Mouse (Mus musculus) liver, embryonic 12.5 days (tissue): Measurements from ENCODE around the gene Rap1gap. TPM values are rescaled to one million over a fixed set of nuclear protein-coding genes. Genes with fewer than 3 reads are reported as not detected.
A peak's percentile ranks its signal among the peaks of the same experiment; 100 is the strongest.

Source experiments
- ATAC-seq: fragments of 200-750 bp; cut with Nextera tagmentation; 2 replicates; pipeline ENCODE4 v1.8.0; 2017; ENCODE audit warnings: moderate number of reproducible peaks, mild to moderate bottlenecking, moderate library complexity
- H3K27ac ChIP-seq: fragments of 300-500 bp; sonication (generic); 2 replicates; pipeline ENCODE4 v1.5.1; 2016; ENCODE audit warnings: mild to moderate bottlenecking
- H3K27me3 ChIP-seq: fragments of 300-500 bp; sonication (generic); replicated peaks from 2 replicates; pipeline ENCODE4 v1.6.1; 2016; ENCODE audit warnings: mild to moderate bottlenecking, moderate library complexity
- H3K36me3 ChIP-seq: fragments of 300-500 bp; sonication (generic); 2 replicates; pipeline ENCODE4 v1.6.1; 2016; ENCODE audit warnings: mild to moderate bottlenecking, moderate library complexity
- H3K4me1 ChIP-seq: fragments of 300-500 bp; sonication (generic); 2 replicates; pipeline ENCODE4 v1.6.1; 2016
- H3K4me2 ChIP-seq: fragments of 300-500 bp; sonication (generic); 2 replicates; pipeline ENCODE4 v1.6.1; 2016; ENCODE audit warnings: mild to moderate bottlenecking, moderate library complexity
- H3K4me3 ChIP-seq: fragments of 300-500 bp; sonication (generic); 2 replicates; pipeline ENCODE4 v1.5.1; 2016; ENCODE audit warnings: mild to moderate bottlenecking, moderate library complexity
- H3K9ac ChIP-seq: fragments of 300-500 bp; sonication (generic); 2 replicates; pipeline ENCODE4 v1.6.1; 2016; ENCODE audit warnings: mild to moderate bottlenecking, moderate library complexity
- H3K9me3 ChIP-seq: fragments of 300-500 bp; sonication (generic); replicated peaks from 2 replicates; pipeline ENCODE4 v1.6.1; 2016; ENCODE audit warnings: mild to moderate bottlenecking, moderate library complexity
- WGBS: fragments of 180-500 bp; shearing (Covaris S2); methylation state at CpG from one replicate; pipeline ENCODE4 v1.1.7; 2016; ENCODE audit not compliant: insufficient replicate concordance; 5-methylcytosine and 5-hydroxymethylcytosine counted together
- polyA plus RNA-seq: library from polyadenylated mRNA; unstranded; fragments of >200 nt; fragmentation: Nextera tagmentation; extraction: Ambion mirVana; gene quantifications from 2 replicates; pipeline ENCODE4 v1.2.1, GENCODE M21; 2016

Gene Rap1gap
- polyA plus RNA-seq = 2.2 and 2.3 TPM in 2 replicates

GRCm38 (mm10) chr4:137664433-137664979 lies at the start of gene Rap1gap:
Gene Rap1gap, plus strand, starts transcription at chr4:137664726.
- ATAC-seq = no peak
- H3K9ac ChIP-seq = peak within 1 kb of the TSS; percentile 13; the same call in 1 of the 2 replicates
- H3K4me2 ChIP-seq = peak within 1 kb of the TSS; percentile 68
- H3K4me3 ChIP-seq = peak within 1 kb of the TSS; percentile 48
- peaks cover 60% of the 10 kb centered on the region for H3K27me3 ChIP-seq
- H3K9me3 ChIP-seq = no peaks in the 10 kb centered on the region
- H3K27ac ChIP-seq = no peak within 1 kb of the TSS
- no peaks in the 10 kb centered on the region for H3K36me3 ChIP-seq
- peaks cover 9% of the 10 kb centered on the region; the same call in 1 of the 2 replicates for H3K4me1 ChIP-seq
- WGBS = 2% methylated on average over 36 of the region's 44 CpGs

GRCm38 (mm10) chr4:137622847-137623246 lies 41.7 kb upstream of the Rap1gap start:
- WGBS = 83% methylated on average over 8 of the region's 8 CpGs
- H3K4me1 ChIP-seq = no peaks in the 10 kb centered on the region

GRCm38 (mm10) chr4:137627476-137628235 lies 36.9 kb upstream of the Rap1gap start:
- Histone ChIP-seq H3K9me3 (no peaks in the 10 kb centered on the region), H3K4me2 (no peak overlapping the region), H3K36me3 (peaks cover 96% of the 10 kb centered on the region), H3K27me3 (no peaks in the 10 kb centered on the region), H3K9ac (no peak overlapping the region), H3K4me1 (no peaks in the 10 kb centered on the region), H3K4me3 (no peak overlapping the region), H3K27ac (no peak overlapping the region)
- WGBS = 88% methylated on average over 8 of the region's 8 CpGs
- ATAC-seq = no peak

More at GRCm38 (mm10) chr4:137622847-137623246, 41.7 kb upstream of the Rap1gap start:
- no peaks in the 10 kb centered on the region for H3K9me3 ChIP-seq
- H3K4me2 ChIP-seq = no peak overlapping the region
- H3K9ac ChIP-seq = no peak overlapping the region
- H3K27me3 ChIP-seq = no peaks in the 10 kb centered on the region
- no peak for ATAC-seq
- no peak overlapping the region for H3K4me3 ChIP-seq
- no peak overlapping the region for H3K27ac ChIP-seq
- H3K36me3 ChIP-seq = peaks cover 97% of the 10 kb centered on the region

- Histone ChIP-seq H3K27ac (no peak overlapping the region), H3K4me2 (no peak overlapping the region), H3K9ac (no peak overlapping the region), H3K9me3 (no peaks in the 10 kb centered on the region), H3K36me3 (peaks cover 96% of the 10 kb centered on the region), H3K4me3 (no peak overlapping the region), H3K27me3 (no peaks in the 10 kb centered on the region), H3K4me1 (no peaks in the 10 kb centered on the region)
- 81% methylated on average over 6 of the region's 6 CpGs for WGBS
- no peak for ATAC-seq
Observed at GRCm38 (mm10) chr4:137628400-137628799, 36.1 kb upstream of the Rap1gap start.

GRCm38 (mm10) chr4:137629354-137629753 lies 35.2 kb upstream of the Rap1gap start:
- Histone ChIP-seq H3K4me2 (no peak overlapping the region), H3K9me3 (no peaks in the 10 kb centered on the region), H3K27ac (no peak overlapping the region), H3K27me3 (no peaks in the 10 kb centered on the region), H3K9ac (no peak overlapping the region), H3K4me1 (no peaks in the 10 kb centered on the region), H3K36me3 (peaks cover 94% of the 10 kb centered on the region), H3K4me3 (no peak overlapping the region)
- ATAC-seq = no peak
- WGBS = 89% methylated on average over 7 of the region's 7 CpGs

- Histone ChIP-seq H3K9me3 (no peaks in the 10 kb centered on the region), H3K27me3 (no peaks in the 10 kb centered on the region), H3K4me1 (no peaks in the 10 kb centered on the region), H3K9ac (no peak overlapping the region), H3K4me2 (no peak overlapping the region), H3K36me3 (peaks cover 94% of the 10 kb centered on the region), H3K27ac (no peak overlapping the region), H3K4me3 (no peak overlapping the region)
- no peak for ATAC-seq
- 75% methylated on average over 2 of the region's 2 CpGs for WGBS
Observed at GRCm38 (mm10) chr4:137630153-137630552, 34.4 kb upstream of the Rap1gap start.

- no peaks in the 10 kb centered on the region for H3K4me1 ChIP-seq
- 72% methylated on average over 3 of the region's 3 CpGs for WGBS
- no peaks in the 10 kb centered on the region for H3K27me3 ChIP-seq
- H3K4me3 ChIP-seq = no peak overlapping the region
- no peak overlapping the region for H3K27ac ChIP-seq
- ATAC-seq = no peak
- H3K9ac ChIP-seq = no peak overlapping the region
- peaks cover 96% of the 10 kb centered on the region for H3K36me3 ChIP-seq
- H3K4me2 ChIP-seq = no peak overlapping the region
- no peaks in the 10 kb centered on the region for H3K9me3 ChIP-seq
Observed at GRCm38 (mm10) chr4:137631596-137631995, 32.9 kb upstream of the Rap1gap start.

GRCm38 (mm10) chr4:137633394-137633793 lies 31.1 kb upstream of the Rap1gap start:
- no peak overlapping the region for H3K9ac ChIP-seq
- H3K4me3 ChIP-seq = no peak overlapping the region
- WGBS = 80% methylated on average over 4 of the region's 4 CpGs
- H3K4me2 ChIP-seq = no peak overlapping the region
- no peaks in the 10 kb centered on the region for H3K9me3 ChIP-seq
- no peaks in the 10 kb centered on the region for H3K27me3 ChIP-seq
- ATAC-seq = no peak
- H3K36me3 ChIP-seq = peaks cover 97% of the 10 kb centered on the region
- no peak overlapping the region for H3K27ac ChIP-seq
- no peaks in the 10 kb centered on the region for H3K4me1 ChIP-seq

- Histone ChIP-seq H3K27ac (no peak overlapping the region), H3K9me3 (no peaks in the 10 kb centered on the region), H3K4me2 (no peak overlapping the region), H3K9ac (no peak overlapping the region), H3K36me3 (peaks cover 98% of the 10 kb centered on the region), H3K27me3 (no peaks in the 10 kb centered on the region), H3K4me3 (no peak overlapping the region), H3K4me1 (no peaks in the 10 kb centered on the region; the same call in 1 of the 2 replicates)
- 82% methylated on average over 3 of the region's 3 CpGs for WGBS
- no peak for ATAC-seq
Observed at GRCm38 (mm10) chr4:137636597-137636996, 27.9 kb upstream of the Rap1gap start.

GRCm38 (mm10) chr4:137641556-137641955 lies 23.0 kb upstream of the Rap1gap start:
- 67% methylated on average over 5 of the region's 5 CpGs for WGBS
- H3K27ac ChIP-seq = no peak overlapping the region
- H3K4me3 ChIP-seq = no peak overlapping the region
- peaks cover 97% of the 10 kb centered on the region for H3K36me3 ChIP-seq
- H3K4me2 ChIP-seq = no peak overlapping the region
- no peak for ATAC-seq
- no peaks in the 10 kb centered on the region for H3K9me3 ChIP-seq
- peaks cover 16% of the 10 kb centered on the region for H3K4me1 ChIP-seq
- no peaks in the 10 kb centered on the region for H3K27me3 ChIP-seq
- no peak overlapping the region for H3K9ac ChIP-seq

GRCm38 (mm10) chr4:137642101-137642500 lies 22.4 kb upstream of the Rap1gap start:
- Histone ChIP-seq H3K27me3 (no peaks in the 10 kb centered on the region), H3K4me3 (no peak overlapping the region), H3K9me3 (no peaks in the 10 kb centered on the region), H3K27ac (peak overlapping the region; percentile 49; the same call in 1 of the 2 replicates), H3K4me2 (no peak overlapping the region), H3K9ac (no peak overlapping the region), H3K36me3 (peaks cover 97% of the 10 kb centered on the region), H3K4me1 (peaks cover 16% of the 10 kb centered on the region)
- no peak for ATAC-seq
- WGBS = 84% methylated on average over 2 of the region's 2 CpGs

GRCm38 (mm10) chr4:137643459-137643858 lies 21.1 kb upstream of the Rap1gap start:
- Histone ChIP-seq H3K27me3 (no peaks in the 10 kb centered on the region), H3K4me1 (peaks cover 16% of the 10 kb centered on the region), H3K4me2 (no peak overlapping the region), H3K27ac (no peak overlapping the region), H3K4me3 (no peak overlapping the region), H3K36me3 (peaks cover 96% of the 10 kb centered on the region), H3K9ac (no peak overlapping the region), H3K9me3 (no peaks in the 10 kb centered on the region)
- no peak for ATAC-seq
- 66% methylated on average over 2 of the region's 2 CpGs for WGBS
